Mouse (Mus musculus): ENCODE results near the gene Zbtb20.
A peak's percentile ranks its signal among the peaks of the same experiment; 100 is the strongest.

The Zbtb20 gene

DNA sequence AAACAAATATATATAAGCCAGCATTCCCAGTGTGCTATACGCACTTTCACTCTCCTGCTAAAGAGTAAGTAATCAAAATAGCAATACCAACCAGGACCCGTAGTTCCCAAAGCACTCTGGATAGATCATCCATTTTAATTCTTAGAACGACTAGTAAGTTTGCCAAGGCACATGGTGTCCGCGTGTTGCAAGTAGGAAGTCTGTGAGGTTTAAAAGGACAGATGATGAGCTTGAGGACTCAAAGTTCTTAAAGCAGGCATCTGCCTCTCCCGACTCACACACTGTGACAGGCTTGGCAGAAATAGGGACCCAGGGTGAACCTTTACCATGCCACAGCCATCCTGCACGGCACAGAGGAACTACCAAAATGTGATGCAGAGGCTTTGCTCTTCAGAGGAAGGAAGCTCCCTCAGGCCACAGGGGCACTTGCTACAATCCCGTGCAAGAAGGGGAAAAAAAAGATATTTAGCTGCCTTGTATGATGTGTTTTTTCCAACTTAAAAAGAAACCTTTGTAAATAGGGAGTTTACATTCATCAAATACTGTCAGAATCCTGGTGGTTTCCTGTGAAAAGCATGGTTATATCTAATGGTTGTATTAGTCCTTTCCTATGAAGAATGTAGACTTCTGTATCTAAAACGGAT lies 619.6 kb downstream of the Zbtb20 start:
- no peak for DNase-seq

DNA sequence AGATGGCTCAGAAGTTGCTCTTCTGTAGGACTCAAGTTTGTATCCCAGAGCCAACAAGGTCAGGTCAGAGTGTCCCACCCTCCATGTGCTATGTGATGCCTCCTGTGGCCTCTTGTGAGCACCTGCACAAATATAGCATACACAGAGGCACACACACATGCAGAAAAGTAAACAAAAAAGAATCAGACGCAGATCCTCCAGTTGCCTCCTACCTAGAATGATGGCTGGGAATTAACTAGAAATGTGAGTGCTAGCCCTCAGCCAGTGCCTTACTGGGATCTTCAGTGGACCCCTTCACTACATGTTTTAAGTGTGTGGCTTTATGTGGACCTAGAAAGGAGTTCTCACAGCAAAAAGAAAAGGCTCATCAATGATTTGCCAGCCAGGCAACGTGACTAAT lies 621.4 kb downstream of the Zbtb20 start:
- DNase-seq = no peak

DNA sequence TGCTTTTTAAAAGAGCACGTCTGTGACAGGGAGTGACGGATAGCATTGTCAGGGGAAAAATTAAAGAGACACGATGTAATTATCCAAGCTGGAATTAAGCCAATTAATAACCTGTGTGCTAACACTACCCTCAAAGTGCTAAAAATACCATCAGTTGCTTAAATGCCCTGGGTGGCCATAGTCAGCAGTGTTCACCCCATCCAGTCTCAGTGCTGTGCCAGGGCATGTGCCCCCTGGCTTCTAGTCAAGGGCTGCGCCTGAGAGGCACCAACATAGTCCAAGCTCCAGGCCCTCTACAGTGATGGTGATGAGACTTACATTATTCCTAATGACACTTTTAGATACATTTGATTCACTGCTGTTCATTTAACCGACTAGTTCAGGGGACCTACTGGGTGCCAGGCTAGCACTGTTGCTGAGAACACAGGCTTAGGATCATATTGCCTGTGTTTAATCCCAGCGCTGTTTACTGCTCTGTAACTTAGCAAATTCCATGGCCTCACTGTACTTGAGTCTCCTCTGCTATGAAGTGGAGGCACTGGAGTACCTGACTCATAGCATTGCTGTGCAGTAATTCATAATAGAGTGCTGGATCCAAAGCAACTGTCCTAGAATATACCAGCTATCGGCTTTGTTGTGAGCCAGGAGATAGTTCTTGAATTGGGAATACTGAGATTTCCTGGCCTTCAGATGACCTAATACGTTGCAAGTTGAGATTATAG lies 624.6 kb downstream of the Zbtb20 start:
- peak in 1 of 2 experiments; percentile 50 for DNase-seq

DNA sequence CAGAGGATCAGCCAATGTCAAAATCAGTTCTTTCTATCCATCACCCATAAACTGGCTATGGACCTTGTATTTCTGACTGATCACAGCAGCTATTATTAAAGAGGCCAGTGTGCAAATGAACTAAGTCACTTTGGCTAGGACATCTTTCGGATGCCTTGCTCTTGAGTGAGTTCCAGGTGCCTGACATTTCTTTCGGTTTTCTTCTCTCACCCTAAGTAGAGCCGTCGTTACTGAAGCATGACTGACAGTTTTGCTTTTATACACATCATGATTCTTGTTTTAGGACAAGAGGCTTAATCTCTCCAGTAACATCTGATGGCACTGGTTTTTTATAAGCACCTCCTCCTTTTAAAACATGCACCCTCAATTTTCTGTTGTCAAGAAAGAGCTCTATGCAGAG lies 625.6 kb downstream of the Zbtb20 start:
- no peak for DNase-seq

DNA sequence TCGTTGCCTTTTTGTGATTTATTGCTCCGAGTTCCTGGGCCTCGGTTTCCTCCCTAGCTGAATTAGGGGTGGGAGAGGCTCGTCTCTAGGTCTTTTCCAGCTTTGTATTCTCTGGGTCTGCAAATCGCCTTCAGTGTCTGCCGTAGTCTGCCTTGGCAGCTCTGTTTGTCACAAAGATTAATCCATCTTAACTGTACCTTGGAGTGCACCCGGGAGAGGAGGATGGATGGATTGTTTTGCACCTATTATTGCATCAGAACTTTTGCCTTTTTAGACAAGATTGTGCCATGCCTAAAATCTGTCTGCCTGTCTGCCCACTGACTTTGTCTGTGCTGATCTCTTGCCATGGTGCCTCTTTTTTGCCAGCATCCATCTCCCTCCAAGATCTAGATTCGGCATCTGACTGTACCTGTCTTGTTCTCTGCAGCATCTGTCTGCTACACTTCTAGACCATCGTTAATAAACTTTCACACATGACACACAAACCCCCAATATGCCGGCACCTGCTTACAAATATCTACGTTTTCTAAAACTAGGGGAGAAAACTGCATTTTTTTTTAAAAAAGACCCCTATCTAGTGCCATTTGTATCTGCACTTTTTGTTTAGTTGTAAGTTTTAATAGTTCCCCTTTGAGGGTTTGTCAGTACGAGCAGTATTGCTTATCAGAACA lies 626.8 kb downstream of the Zbtb20 start:
- DNase-seq = no peak

DNA sequence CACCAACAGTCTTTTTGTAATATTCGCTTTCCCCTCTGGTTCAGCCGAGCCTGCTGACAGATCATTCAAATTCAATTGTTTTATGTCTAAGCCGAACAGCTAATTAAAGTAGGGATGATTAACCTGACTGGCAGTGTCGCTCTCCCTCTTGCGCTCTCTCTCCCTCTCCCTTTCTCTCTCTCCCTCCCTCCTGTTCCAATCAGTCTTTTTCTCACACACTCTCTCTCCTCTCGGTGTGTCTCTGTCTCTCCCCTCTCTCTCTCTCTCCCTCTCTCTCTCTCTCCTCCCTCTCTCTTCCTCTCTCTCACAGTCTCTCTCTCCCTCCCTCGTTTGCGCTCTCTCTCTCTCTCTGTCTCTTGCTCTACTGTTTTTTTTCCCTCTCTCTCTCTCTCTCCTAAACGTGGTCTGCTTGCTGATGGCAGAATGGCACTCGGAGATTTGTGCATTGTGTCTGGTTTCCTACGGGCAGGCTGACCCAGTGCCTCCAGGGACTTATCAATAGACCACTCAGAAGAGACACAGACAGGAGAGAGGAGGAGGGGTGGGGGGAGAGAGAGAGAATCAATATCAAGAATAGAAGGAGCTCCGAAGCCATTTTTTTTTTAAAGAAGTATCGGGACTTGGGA lies 627.4 kb downstream of the Zbtb20 start:
- DNase-seq = no peak

DNA sequence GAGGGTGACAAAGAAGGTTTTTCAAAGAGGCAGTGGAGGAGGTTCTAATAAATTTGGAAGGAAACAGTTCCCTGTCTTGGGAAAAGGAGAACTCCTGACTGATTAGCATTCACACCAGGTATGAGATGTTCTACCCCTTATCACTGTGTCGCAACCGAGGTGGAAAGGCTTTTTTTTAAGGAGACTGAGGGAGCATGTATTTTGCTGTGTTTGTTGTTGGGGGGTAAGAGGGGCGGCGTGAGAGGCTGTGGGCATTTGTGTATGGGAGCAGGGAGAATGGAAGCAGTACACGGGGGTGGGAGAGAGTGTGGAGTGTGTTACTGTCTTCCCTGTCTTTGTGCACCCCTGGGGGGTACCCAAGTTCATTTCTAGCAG lies 627.9 kb downstream of the Zbtb20 start:
- DNase-seq = no peak

DNA sequence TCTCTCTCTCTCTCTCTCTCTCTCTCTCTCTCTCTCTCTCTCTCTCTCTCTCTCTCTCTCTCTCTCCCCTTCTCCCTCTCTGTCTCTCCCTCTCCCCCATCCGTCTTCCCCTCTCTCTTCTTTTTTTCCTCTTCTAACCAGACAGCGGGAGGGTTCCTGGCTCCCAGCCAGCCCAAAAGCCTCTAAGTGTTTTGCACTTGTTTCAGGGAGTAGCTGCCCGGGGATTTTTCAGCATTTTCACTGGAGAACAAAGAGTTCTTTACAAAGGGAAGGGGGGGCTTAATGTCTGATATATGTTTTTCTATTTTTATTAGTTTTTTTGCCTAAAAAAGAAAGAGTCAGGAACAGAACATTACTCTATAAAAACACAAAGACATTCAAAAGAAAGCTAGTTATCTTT lies 628.5 kb downstream of the Zbtb20 start:
- peak; percentile 77 to 81 for DNase-seq

DNA sequence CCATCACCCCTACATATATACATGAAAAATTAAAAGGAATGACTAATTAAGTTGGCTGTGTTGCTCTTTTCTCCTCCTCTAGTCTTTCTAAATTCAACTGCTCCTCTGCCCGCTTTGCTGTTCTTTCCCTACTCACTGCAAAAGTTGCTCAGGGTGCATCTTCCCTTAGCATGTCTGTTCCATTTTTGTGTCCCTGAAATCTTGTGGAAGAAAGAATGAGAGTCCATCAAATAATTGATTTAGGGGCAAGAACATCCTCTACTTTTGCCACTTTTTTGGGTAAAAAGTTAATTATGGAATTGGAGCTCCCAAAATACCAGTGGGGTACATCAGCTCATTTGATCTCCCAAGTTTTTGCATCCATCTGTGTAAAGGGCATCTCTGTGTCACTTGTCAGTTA lies 628.9 kb downstream of the Zbtb20 start:
- DNase-seq = no peak

DNA sequence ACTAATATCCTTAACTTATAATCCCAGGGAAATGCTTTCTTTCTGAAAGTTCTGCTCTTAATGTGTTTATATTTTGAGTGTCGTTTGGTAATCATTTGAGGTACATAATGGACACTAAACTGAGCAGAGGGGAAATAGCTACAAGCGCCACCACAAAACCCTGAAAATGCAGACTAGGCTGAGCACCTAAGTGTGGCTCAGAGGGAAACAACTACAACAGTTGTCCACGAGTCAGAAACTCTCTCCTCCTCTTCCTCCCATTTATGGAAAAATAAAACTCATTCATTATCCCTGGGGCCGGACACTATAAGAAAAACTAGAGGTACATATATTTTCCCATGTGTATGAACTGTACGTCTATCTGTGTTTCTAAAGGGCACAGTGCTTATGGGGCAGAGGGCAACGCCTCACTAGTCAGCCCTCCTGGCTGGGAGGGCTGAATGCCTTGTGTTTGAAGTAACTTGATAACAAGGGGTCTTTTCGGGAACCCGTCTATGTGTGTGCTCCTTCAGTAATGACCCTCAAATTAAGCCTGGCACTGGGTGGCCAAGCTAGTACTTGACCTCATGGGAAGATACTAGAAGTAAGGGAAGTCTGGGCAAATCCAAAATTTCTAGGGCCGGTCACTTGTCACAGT lies 629.8 kb downstream of the Zbtb20 start:
- no peak for DNase-seq

DNA sequence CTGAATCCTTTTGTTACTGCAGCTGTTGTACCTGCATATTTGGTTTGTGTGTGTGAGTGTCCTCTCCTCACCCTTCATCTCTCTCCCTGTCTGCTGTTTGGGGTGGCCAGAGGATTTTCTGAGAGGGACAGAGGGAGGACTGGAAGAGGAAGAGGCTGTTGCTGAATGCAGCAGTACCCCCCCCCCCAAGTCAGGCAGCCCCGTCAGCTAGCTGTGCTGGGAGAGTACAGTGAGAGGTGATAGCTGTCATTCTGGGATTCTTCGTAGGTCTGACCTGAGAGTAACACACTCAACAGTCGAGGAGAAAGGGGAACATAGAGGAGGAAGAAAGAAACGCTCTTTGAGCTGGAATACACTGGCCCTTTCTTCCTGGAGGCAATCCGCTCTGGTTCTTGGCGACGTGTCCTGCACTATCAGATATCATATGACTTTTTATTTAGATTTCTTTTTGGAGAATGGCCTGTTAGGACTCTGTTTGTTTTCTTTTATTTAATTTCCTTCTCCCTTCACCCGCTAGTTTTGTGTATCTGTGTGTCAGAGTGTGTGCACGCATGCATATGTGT lies 630.6 kb downstream of the Zbtb20 start:
- no peak for DNase-seq

DNA sequence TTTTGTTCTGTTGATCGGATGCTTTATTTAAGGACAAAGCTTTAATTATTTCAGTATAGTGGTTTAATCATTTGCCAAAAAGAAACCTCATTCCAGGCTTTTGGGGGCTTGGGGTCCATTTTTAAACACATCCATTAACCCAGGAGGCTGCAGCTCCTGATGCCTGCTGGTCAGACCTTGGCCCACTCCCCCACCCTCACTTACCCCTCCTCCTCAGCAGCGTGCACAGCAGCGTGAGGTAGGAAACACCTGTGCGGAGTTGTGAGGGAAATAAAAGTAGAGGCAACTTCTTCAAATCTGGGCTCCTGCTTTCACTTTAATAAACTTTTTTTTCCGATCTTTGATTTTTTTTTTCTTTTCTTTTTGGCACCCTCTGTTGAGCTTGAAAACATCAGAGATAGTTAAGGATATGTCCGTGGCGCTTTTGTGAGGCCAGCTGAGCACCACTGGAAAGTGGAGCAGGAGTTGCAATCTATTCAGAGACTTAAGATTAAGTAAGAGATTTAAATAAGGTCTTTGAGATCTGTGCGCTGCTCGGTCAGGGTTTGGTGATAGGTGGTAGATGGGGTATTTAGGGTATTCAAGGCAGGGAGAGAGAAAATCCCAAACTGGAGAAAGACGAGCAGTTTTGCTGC lies 631.2 kb downstream of the Zbtb20 start:
- DNase-seq = no peak

DNA sequence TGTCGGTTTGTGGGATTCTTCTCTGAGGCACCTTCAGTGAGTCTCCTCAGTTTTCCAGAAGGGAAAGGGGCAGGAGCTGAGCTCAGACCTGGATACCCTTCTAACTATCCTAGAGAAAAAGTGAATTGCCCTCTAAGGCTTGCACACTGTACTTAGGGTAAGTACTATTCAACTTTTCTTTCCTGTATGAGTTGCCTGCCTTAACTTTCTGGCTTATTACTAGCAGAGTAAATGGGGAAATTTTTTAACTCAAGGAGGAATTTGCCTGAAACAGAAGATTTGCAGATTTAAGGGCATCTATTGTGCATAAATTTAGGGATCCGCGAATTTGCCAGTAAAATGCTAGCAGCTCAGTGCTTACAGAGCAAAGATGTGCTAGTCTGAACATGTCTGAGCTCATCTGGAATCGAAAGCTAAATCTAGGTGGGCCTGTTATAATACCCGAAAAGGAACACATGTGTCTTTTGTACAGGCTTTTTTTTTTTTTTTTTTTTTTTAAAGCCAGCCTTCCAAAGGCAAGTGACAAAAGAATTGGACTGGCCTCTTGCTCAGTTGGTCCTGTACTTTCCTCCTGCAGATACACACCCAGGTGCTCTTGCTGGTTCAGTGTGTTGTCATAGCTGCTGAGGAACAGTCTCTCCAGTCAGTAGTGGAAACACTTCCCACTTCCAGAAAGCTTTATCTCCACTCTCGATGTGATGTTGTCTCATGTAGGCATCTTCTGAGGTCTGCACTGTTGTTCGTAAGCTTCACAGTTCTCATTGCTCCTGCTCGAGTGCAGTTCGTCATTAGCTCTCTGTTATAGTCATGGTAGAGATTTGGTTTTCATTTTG lies 632.7 kb downstream of the Zbtb20 start:
- no peak for DNase-seq

DNA sequence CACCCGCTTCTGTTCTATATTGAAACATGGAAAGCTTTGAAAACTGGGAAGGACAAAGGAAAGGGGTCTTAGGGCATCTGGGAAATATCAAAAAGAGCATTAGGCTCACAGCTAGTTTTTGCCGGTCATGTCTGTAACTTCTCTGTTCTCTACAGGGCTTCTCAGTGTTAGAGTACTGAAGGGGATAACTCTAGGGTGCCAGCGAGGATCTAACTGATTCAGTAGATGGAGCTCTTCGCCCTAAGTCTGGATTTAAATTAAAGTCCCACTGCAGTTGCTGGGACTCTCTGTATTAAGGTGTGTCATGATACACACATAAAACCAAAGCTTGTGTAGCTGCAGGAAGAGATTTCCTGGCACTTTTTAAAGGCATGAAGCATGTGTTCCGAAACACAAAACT lies 634.8 kb downstream of the Zbtb20 start:
- no peak for DNase-seq

DNA sequence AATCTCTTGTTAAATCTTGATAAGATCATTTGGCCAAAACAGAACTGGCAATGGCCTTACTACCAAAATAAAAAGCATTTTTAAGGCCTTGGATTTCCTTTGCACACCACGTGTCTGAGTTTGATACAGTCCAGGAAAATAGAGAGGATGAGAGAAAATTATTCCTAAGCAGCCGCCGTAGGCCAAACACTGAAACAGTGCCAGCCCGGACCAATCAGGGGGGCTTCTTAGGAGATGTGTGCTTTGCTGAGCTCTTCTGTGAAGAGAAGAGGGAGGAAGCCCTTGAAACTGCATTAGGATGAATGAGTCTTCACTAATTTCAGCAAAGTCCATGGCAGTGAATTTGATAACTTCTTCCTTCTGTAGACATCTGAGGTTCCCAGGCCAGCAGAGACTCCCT lies 635.9 kb downstream of the Zbtb20 start:
- DNase-seq = no peak

DNA sequence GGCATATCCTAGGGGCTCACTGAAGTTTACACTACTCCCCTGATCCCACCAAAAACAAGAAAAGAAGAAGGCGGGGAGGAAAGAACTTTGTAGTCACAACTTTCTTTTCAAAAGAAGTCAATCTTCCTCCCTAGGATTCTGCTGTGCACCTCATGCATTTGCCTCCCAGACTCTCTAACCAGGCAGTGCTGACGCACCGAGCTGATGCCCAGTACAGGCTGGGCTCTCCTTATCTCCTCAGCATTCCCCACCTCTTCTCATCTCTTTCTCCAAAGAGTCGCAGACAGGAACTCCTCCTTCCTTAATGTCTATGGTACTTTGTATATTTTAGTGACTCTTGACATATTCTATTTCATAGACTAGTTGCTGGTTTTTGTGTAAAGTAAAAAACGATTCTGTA lies 638.3 kb downstream of the Zbtb20 start:
- DNase-seq = no peak

DNA sequence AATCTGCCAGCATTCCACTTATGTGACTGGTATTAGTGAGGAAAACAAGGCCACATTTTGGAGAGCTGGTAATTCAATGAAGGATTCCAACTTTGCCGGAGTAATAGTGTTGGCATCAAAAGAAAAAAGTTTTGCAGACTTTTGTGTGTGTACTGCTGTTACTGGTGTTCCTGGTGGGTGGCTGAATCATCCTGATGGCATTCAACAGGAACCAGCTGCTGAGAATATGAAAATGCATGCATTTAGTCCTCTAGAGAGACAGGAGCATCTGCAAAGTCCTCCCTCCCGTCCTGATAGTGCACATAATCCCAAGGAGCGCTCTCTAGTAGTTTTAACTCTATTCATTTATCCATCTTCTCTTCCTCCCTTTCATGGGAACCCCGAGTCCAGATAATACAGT lies 639.9 kb downstream of the Zbtb20 start:
- DNase-seq = no peak

DNA sequence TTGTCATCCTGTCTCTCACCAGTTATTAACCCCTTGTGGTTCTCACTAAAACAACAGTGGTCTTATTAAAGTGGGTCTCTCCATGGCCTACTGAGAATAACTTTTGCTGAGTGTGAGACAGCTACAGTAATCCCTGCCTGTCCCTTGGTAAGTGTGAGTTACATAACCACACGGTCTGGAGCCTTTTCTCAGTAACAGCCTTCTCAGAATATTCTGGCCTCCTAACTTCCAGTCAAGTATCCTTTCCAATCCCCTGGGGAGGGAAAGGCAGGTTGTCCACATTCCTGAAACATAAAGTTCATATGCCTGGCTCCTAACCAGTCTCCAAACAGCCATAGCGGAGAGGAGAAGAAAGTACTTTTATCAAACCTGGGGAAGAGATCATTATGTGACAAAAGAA lies 644.6 kb downstream of the Zbtb20 start:
- no peak for DNase-seq

DNA sequence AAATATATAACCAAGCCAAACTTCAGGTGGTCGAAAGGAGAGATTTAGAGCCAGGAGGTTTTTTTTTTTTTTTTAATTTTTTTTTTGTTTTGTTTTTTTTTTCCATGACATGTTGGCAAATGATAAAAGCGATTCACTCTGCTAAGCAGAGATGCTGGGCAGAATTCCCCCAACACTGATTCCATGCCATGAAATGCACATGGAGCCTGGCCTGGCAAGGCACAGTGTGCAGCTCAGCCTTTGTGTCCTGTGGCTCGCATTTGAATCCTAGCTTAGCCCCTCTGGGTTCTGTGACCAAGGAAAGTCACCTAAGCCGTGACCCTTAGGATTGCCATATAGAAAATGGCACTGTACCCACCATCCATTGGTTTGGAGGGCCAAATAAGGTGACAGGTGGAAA lies 646.8 kb downstream of the Zbtb20 start:
- no peak for DNase-seq

DNA sequence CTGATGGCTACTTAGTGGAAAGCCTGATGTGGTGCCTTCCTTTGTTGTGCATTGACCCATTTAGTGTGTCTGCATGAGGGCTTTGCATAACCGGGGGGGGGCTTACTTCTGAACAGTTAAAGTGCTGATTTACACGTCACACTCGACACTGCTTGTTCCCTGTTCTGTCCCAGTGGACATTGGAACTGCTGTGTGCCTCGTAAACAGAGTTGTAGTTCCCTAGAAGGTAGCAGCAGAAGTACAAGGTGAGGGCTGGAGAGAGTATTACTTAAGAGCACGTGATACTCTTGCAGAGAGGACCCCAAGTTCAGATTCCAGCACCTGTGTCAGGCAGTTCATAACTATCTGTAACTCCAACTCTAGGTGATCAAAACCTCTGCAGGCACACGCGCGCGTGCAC lies 648.5 kb downstream of the Zbtb20 start:
- DNase-seq = peak in 1 of 2 experiments; percentile 52

DNA sequence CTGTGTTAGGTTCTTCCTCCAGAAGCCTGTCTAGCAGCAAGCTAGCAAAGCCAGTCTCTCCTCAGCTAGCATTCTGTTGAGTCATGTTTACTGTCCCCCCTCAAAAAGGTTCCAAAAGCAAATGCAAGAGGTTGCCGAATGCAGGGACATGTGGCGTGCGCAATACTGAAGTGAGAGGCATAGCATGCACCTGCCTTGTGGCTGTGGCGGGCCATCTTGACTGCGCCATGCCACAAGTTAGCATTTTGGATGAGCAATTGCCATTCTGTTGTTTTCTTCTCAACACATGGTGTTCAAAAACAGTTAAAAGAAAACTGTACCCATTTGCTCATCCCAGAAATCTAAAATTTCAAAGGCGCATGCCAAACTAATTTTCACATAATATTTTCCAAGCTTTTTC lies 649.9 kb downstream of the Zbtb20 start:
- DNase-seq = no peak

DNA sequence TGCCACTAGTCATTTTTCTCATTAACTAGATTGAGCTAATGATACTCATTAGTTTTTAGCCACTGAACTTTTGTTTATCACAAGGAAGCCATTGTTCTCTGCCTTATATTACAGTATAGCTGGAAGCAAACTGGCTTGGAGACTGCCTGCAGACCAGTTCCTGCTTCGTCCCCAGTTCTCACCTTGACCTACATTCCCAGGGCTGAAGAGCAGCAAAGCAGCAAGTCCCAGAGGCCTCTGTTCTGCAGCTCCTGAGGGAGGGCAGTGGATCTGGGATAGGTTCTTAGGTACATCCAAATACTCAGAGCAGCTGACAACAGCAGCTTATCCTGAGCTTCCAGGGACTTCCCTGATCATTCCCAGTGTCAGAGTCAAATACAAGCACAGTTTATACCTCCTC lies 652.6 kb downstream of the Zbtb20 start:
- DNase-seq = no peak

All from kidney, postnatal 25 days (tissue).